Mouse (Mus musculus): ENCODE measurements at regions not wholly inside any gene's neighbourhood (a gene's known extent, or its start where the extent isn't known, plus 50 kb on each side); places are given as distances from the start of the nearest gene placed in this dataset.

GRCm38 (mm10) chr1:89382021-89382420, 72.6 kb upstream of the Agap1 start:
- DNase-seq (ENCODE audit: low read depth) = no peak

DNA sequence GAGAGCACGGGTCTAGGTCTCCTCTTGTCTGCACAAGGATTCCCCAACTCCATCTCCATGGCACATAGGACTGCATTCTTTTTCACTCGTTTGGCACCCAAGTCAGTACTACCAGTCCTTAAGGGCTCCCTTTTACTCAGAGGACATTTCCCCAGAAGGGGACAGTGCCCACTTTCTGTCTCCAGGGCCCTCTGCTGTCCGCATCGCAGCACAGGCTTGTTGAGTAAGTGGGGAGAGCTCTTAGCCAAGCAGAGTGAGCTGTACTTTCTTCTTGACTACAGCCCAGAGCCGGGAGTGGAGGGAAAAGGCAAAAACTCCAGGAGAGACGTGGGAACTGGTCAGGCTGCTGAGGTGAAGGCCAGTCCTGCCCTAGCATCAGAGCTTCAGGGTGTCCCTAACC, 69.5 kb upstream of the Agap1 start:
- no peak for DNase-seq (ENCODE audit: low read depth)

- no peak for DNase-seq (ENCODE audit: low read depth)
These were observed 61.9 kb upstream of the Agap1 start for GRCm38 (mm10) chr1:89392711-89393110.

DNA sequence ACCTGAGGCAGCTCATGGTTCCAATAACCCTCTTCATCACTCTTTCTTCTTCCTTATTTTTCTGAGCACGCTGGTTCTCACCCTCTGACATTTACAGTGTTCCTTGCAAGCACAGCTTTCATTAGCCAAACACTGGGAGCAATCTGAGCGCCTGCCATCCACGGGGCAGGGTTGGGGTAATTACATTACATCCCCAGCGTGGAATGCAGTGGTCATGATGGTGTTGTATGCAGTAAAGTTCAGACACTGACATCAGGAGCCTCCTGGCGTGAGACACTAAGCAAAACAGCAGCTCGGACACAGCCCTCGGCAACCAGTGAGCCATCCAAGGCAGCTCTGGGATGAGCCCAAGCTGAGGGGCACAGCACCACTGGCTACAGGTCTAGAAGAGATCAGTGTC, 60.1 kb upstream of the Agap1 start:
- peak; percentile 4 for DNase-seq (ENCODE audit: low read depth)

- no peak for DNase-seq (ENCODE audit: low read depth)
These were observed 53.8 kb upstream of the Agap1 start for GRCm38 (mm10) chr1:89400734-89401202.

GRCm38 (mm10) chr1:89402513-89403210, 51.9 kb upstream of the Agap1 start:
- DNase-seq (ENCODE audit: low read depth) = no peak

DNA sequence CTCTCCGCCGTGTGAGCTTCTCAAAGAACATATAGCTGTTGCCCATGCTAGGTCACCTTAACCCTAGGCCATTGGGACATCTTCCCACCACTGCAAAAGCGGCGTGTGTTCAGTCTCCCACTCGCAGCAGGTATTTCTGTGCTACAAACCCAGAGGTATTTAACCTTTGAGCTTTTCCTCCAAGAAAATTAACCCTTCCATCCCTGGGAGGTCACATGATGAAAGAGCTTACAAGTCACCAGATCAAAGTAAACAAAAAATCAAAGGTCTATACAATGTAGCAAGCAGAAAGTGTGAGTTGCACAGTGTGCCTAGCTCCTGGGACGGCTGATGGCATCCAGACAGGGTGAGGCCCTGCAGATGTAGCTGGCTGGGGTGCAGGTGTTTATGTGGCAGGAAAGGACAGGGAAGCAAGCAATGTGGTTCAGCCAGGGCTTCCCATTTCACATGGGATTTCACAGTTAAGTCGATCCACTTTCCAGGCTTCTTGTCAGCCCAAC, 51.0 kb upstream of the Agap1 start:
- DNase-seq (ENCODE audit: low read depth) = no peak

Data from fibroblast of lung, adult 2 months (primary cell).